Mouse (Mus musculus) embryonic facial prominence, embryonic 10.5 days (tissue): ENCODE data around the gene Padi1. TPM values are rescaled to one million over a fixed set of nuclear protein-coding genes. Genes with fewer than 3 reads are reported as not detected.

Experiments
- DNase-seq: peaks from one replicate; pipeline ENCODE4 v3.0.0-alpha.2; 2017; ENCODE audit warnings: low spot score
- H3K27ac ChIP-seq: fragments of 300-500 bp; sonication (generic); replicated peaks from 2 replicates; pipeline ENCODE4 v1.5.1; 2016; ENCODE audit warnings: mild to moderate bottlenecking
- H3K27me3 ChIP-seq: fragments of 300-500 bp; sonication (generic); replicated peaks from 2 replicates; pipeline ENCODE4 v1.6.1; 2016; ENCODE audit warnings: low read depth, mild to moderate bottlenecking; ENCODE audit not compliant: poor library complexity, severe bottlenecking
- H3K36me3 ChIP-seq: fragments of 300-500 bp; sonication (generic); replicated peaks from 2 replicates; pipeline ENCODE4 v1.6.1; 2016; ENCODE audit warnings: mild to moderate bottlenecking, moderate library complexity
- H3K4me1 ChIP-seq: fragments of 300-500 bp; sonication (generic); 2 replicates; pipeline ENCODE4 v1.6.1; 2016
- H3K4me3 ChIP-seq: fragments of 300-500 bp; sonication (generic); 2 replicates; pipeline ENCODE4 v1.5.1; 2016; ENCODE audit warnings: mild to moderate bottlenecking, moderate library complexity
- H3K9me3 ChIP-seq: fragments of 300-500 bp; sonication (generic); 2 replicates; pipeline ENCODE4 v1.6.1; 2016; ENCODE audit warnings: mild to moderate bottlenecking
- WGBS: fragments of 180-500 bp; shearing (Covaris S2); methylation state at CpG from one replicate; pipeline ENCODE4 v1.1.7; 2016; 5-methylcytosine and 5-hydroxymethylcytosine counted together
- polyA plus RNA-seq: library from polyadenylated mRNA; unstranded; fragments of >200 nt; fragmentation: Nextera tagmentation; extraction: Ambion mirVana; gene quantifications from 2 replicates; pipeline ENCODE4 v1.2.1, GENCODE M21; 2016

The Padi1 gene
- polyA plus RNA-seq, 1 experiment from 2014 or later: 0.22 TPM

- no peak overlapping the region for H3K27ac ChIP-seq
Observed at GRCm38 (mm10) chr4:140860125-140860766, 14.7 kb upstream of the Padi1 start.

GRCm38 (mm10) chr4:140859291-140859690, 13.7 kb upstream of the Padi1 start:
- Histone ChIP-seq H3K9me3 (no peaks in the 10 kb centered on the region), H3K27me3 (no peaks in the 10 kb centered on the region; the same call in 1 of the 2 replicates), H3K36me3 (no peaks in the 10 kb centered on the region), H3K27ac (no peak overlapping the region), H3K4me3 (no peak overlapping the region), H3K4me1 (no peaks in the 10 kb centered on the region)
- WGBS: 81% methylated on average over 11 of the region's 11 CpGs
- no peak for DNase-seq

More at GRCm38 (mm10) chr4:140860125-140860766, 14.7 kb upstream of the Padi1 start:
- 53% methylated on average over 7 of the region's 7 CpGs for WGBS
- no peaks in the 10 kb centered on the region for H3K4me1 ChIP-seq
- no peaks in the 10 kb centered on the region for H3K9me3 ChIP-seq
- H3K27me3 ChIP-seq: no peaks in the 10 kb centered on the region; the same call in 1 of the 2 replicates
- H3K4me3 ChIP-seq: no peak overlapping the region
- DNase-seq: no peak
- no peaks in the 10 kb centered on the region for H3K36me3 ChIP-seq

- no peak for DNase-seq
- H3K4me1 ChIP-seq: 0 out of 2 replicates have a peak, but pooled peaks cover 5% of the 10 kb centered on the region
- no peak overlapping the region for H3K27ac ChIP-seq
- no peak overlapping the region for H3K4me3 ChIP-seq
- no peaks in the 10 kb centered on the region; the same call in 1 of the 2 replicates for H3K27me3 ChIP-seq
- H3K36me3 ChIP-seq: no peaks in the 10 kb centered on the region
- WGBS: 82% methylated on average over 7 of the region's 7 CpGs
- no peaks in the 10 kb centered on the region for H3K9me3 ChIP-seq
Observed at GRCm38 (mm10) chr4:140857813-140858212, 12.2 kb upstream of the Padi1 start.

GRCm38 (mm10) chr4:140857041-140857440, 11.5 kb upstream of the Padi1 start:
- Histone ChIP-seq H3K36me3 (no peaks in the 10 kb centered on the region), H3K4me1 (0 out of 2 replicates have a peak, but pooled peaks cover 5% of the 10 kb centered on the region), H3K27ac (no peak overlapping the region), H3K9me3 (no peaks in the 10 kb centered on the region), H3K4me3 (no peak overlapping the region), H3K27me3 (no peaks in the 10 kb centered on the region; the same call in 1 of the 2 replicates)
- 88% methylated on average over 5 of the region's 5 CpGs for WGBS
- DNase-seq: no peak

- Histone ChIP-seq H3K4me1 (0 out of 2 replicates have a peak, but pooled peaks cover 5% of the 10 kb centered on the region), H3K27ac (no peak overlapping the region), H3K36me3 (no peaks in the 10 kb centered on the region), H3K27me3 (no peaks in the 10 kb centered on the region; the same call in 1 of the 2 replicates), H3K9me3 (no peaks in the 10 kb centered on the region), H3K4me3 (no peak overlapping the region)
- WGBS: 91% methylated on average over 10 of the region's 10 CpGs
- no peak for DNase-seq
Observed at GRCm38 (mm10) chr4:140855151-140855550, 9.6 kb upstream of the Padi1 start.

GRCm38 (mm10) chr4:140854455-140854864, 8.9 kb upstream of the Padi1 start:
- H3K27ac ChIP-seq: no peak overlapping the region
- DNase-seq: no peak

GRCm38 (mm10) chr4:140853626-140854025, 8.0 kb upstream of the Padi1 start:
- 61% methylated on average over 8 of the region's 8 CpGs for WGBS
- Histone ChIP-seq H3K9me3 (no peaks in the 10 kb centered on the region), H3K27ac (no peak overlapping the region), H3K36me3 (no peaks in the 10 kb centered on the region), H3K4me3 (no peak overlapping the region), H3K27me3 (no peaks in the 10 kb centered on the region; the same call in 1 of the 2 replicates), H3K4me1 (0 out of 2 replicates have a peak, but pooled peaks cover 5% of the 10 kb centered on the region)
- DNase-seq: no peak

More at GRCm38 (mm10) chr4:140854455-140854864, 8.9 kb upstream of the Padi1 start:
- Histone ChIP-seq H3K9me3 (no peaks in the 10 kb centered on the region), H3K4me3 (no peak overlapping the region), H3K27me3 (no peaks in the 10 kb centered on the region; the same call in 1 of the 2 replicates), H3K4me1 (0 out of 2 replicates have a peak, but pooled peaks cover 5% of the 10 kb centered on the region), H3K36me3 (no peaks in the 10 kb centered on the region)
- WGBS: 79% methylated on average over 10 of the region's 10 CpGs

GRCm38 (mm10) chr4:140849310-140849709, 3.7 kb upstream of the Padi1 start:
- WGBS: 76% methylated on average over 11 of the region's 11 CpGs
- Histone ChIP-seq H3K27me3 (no peaks in the 10 kb centered on the region), H3K4me1 (0 out of 2 replicates have a peak, but pooled peaks cover 8% of the 10 kb centered on the region), H3K9me3 (no peaks in the 10 kb centered on the region), H3K4me3 (no peak overlapping the region), H3K27ac (no peak overlapping the region), H3K36me3 (no peaks in the 10 kb centered on the region)
- DNase-seq: no peak

GRCm38 (mm10) chr4:140844991-140845390, 587 bp downstream of the Padi1 start:
- Histone ChIP-seq H3K4me3 (no peak overlapping the region), H3K27ac (no peak overlapping the region), H3K36me3 (no peaks in the 10 kb centered on the region), H3K4me1 (peaks cover 20% of the 10 kb centered on the region), H3K27me3 (no peaks in the 10 kb centered on the region), H3K9me3 (no peaks in the 10 kb centered on the region)
- WGBS: 69% methylated on average over 4 of the region's 4 CpGs
- no peak for DNase-seq

- WGBS: 72% methylated on average over 15 of the region's 15 CpGs
- Histone ChIP-seq H3K4me1 (peaks cover 20% of the 10 kb centered on the region), H3K4me3 (no peak overlapping the region), H3K27ac (no peak overlapping the region; the same call in 1 of the 2 replicates), H3K9me3 (no peaks in the 10 kb centered on the region), H3K27me3 (no peaks in the 10 kb centered on the region), H3K36me3 (no peaks in the 10 kb centered on the region)
- no peak for DNase-seq
Observed at GRCm38 (mm10) chr4:140843670-140844280, 1.8 kb downstream of the Padi1 start.

GRCm38 (mm10) chr4:140842909-140843308, 2.7 kb downstream of the Padi1 start:
- no peak overlapping the region for H3K4me3 ChIP-seq

GRCm38 (mm10) chr4:140837879-140838278, 7.7 kb downstream of the Padi1 start:
- no peaks in the 10 kb centered on the region for H3K36me3 ChIP-seq
- WGBS: 19% methylated on average over 8 of the region's 8 CpGs
- no peaks in the 10 kb centered on the region for H3K9me3 ChIP-seq
- peaks cover 43% of the 10 kb centered on the region for H3K4me1 ChIP-seq
- H3K4me3 ChIP-seq: 0 out of 2 replicates have a peak overlapping the region, but pooled peaks have one; percentile 5
- DNase-seq: peak; percentile 35
- H3K27ac ChIP-seq: no peak overlapping the region
- H3K27me3 ChIP-seq: peaks cover 40% of the 10 kb centered on the region

More at GRCm38 (mm10) chr4:140842909-140843308, 2.7 kb downstream of the Padi1 start:
- Histone ChIP-seq H3K36me3 (no peaks in the 10 kb centered on the region), H3K27me3 (no peaks in the 10 kb centered on the region; the same call in 1 of the 2 replicates), H3K4me1 (peaks cover 23% of the 10 kb centered on the region), H3K27ac (no peak overlapping the region), H3K9me3 (no peaks in the 10 kb centered on the region)
- 52% methylated on average over 1 of the region's 1 CpGs for WGBS
- DNase-seq: no peak
